Mouse (Mus musculus) urinary bladder, postnatal 36 days (tissue): ENCODE data around the gene Klrb1b.
"Not testable (repeated sequence)": the region's sequence is repeated elsewhere in the genome, so short reads cannot be mapped to it uniquely, and the experiment has no call there.

Experiments
- DNase-seq, 2 experiments: peaks; one replicate each; pipeline ENCODE4 v3.0.0; 2022; ENCODE audit warnings: low spot score in 2 of 2, mixed read lengths in 1 of 2

Klrb1b gene

GRCm38 (mm10) chr6:128799144-128799895 lies 26.8 kb downstream of the Klrb1b start:
- peak; percentile 85 to 86 for DNase-seq

- DNase-seq, result peak; percentile 53 to 77
These were observed 27.4 kb downstream of the Klrb1b start for GRCm38 (mm10) chr6:128798772-128799143.

GRCm38 (mm10) chr6:128797936-128798771 lies 28.0 kb downstream of the Klrb1b start:
- DNase-seq, result peak in 1 of 2 experiments; percentile 6

GRCm38 (mm10) chr6:128797185-128797905 lies 28.8 kb downstream of the Klrb1b start:
- no peak for DNase-seq

GRCm38 (mm10) chr6:128796321-128796955 lies 29.7 kb downstream of the Klrb1b start:
- DNase-seq, result no peak

GRCm38 (mm10) chr6:128793734-128794133 lies 32.4 kb downstream of the Klrb1b start:
- DNase-seq, result no peak

- DNase-seq, result not testable (repeated sequence)
These were observed 35.6 kb downstream of the Klrb1b start for GRCm38 (mm10) chr6:128790491-128790994.

- no peak for DNase-seq
These were observed 37.0 kb downstream of the Klrb1b start, which contains the start of gene Klrb1c for GRCm38 (mm10) chr6:128789115-128789514. TSS of gene Klrb1c (minus strand) at chr6:128789215.

- no peak for DNase-seq
These were observed 37.6 kb downstream of the Klrb1b start for GRCm38 (mm10) chr6:128788517-128788916.

GRCm38 (mm10) chr6:128786396-128786795 lies 39.7 kb downstream of the Klrb1b start:
- DNase-seq, result not testable (repeated sequence)

GRCm38 (mm10) chr6:128769481-128770253 lies 56.5 kb downstream of the Klrb1b start:
- no peak for DNase-seq

GRCm38 (mm10) chr6:128768047-128768446 lies 58.1 kb downstream of the Klrb1b start:
- no peak for DNase-seq

- peak in 1 of 2 experiments; percentile 13 for DNase-seq
These were observed 59.5 kb downstream of the Klrb1b start for GRCm38 (mm10) chr6:128766486-128767254.

GRCm38 (mm10) chr6:128765211-128765610 lies 60.9 kb downstream of the Klrb1b start:
- no peak for DNase-seq

- no peak for DNase-seq
These were observed 61.5 kb downstream of the Klrb1b start for GRCm38 (mm10) chr6:128764598-128764997.

GRCm38 (mm10) chr6:128763736-128764523 lies 62.2 kb downstream of the Klrb1b start:
- DNase-seq, result peak; percentile 94
